Mouse (Mus musculus) retina, adult 2 months (tissue): ENCODE data around the gene Islr.

Experiments
- DNase-seq: peaks from one replicate; pipeline ENCODE4 v3.0.0-alpha.2; 2012; ENCODE audit warnings: low read depth, low spot score

The Islr gene

GRCm38 (mm10) chr9:58111431-58111830 is 92.7 kb downstream of the Islr start:
- DNase-seq: no peak

GRCm38 (mm10) chr9:58110787-58111186 is 93.3 kb downstream of the Islr start:
- no peak for DNase-seq

GRCm38 (mm10) chr9:58107494-58107893 is 96.6 kb downstream of the Islr start:
- DNase-seq: no peak
